8 mouse cellular contexts compared by ENCODE assay signal in genomic region chr19:5913007-5913719, GRCm38 (mm10). TPM values are rescaled to one million over a fixed set of nuclear protein-coding genes. Genes with fewer than 3 reads are reported as not detected.
DNase-seq lines count a peak whose midpoint lies in the region; ATAC-seq and TF ChIP-seq lines count a peak whose summit lies in the region.

Dpf2 (minus strand) TSS chr19:5913010.

- peaks cover 19% of the 10 kb centered on the region for H3K4me1 ChIP-seq in forebrain, postnatal 0 days (ENCODE audit: insufficient read depth)
- H3K4me1 ChIP-seq in hindbrain, embryonic 15.5 days (replicated peaks), result peaks cover 33% of the 10 kb centered on the region
- peaks cover 53% of the 10 kb centered on the region for H3K4me1 ChIP-seq in liver, embryonic 15.5 days (replicated peaks)

- H3K27ac ChIP-seq in forebrain, postnatal 0 days (ENCODE audit: low read depth, low read length), result peak within 1 kb of the TSS; percentile 83
- H3K27ac ChIP-seq in hindbrain, embryonic 15.5 days (replicated peaks), result peak within 1 kb of the TSS; percentile 83
- peak within 1 kb of the TSS; percentile 84 for H3K27ac ChIP-seq in liver, embryonic 15.5 days (replicated peaks)

- H3K27me3 ChIP-seq in forebrain, postnatal 0 days (ENCODE audit: insufficient read depth, low read length), result no peaks in the 10 kb centered on the region
- H3K27me3 ChIP-seq in hindbrain, embryonic 15.5 days, result no peaks in the 10 kb centered on the region
- H3K27me3 ChIP-seq in liver, embryonic 15.5 days, result no peaks in the 10 kb centered on the region

- H3K36me3 ChIP-seq in forebrain, postnatal 0 days (ENCODE audit: insufficient read depth), result peaks cover 10% of the 10 kb centered on the region
- peaks cover 19% of the 10 kb centered on the region for H3K36me3 ChIP-seq in hindbrain, embryonic 15.5 days
- peaks cover 24% of the 10 kb centered on the region for H3K36me3 ChIP-seq in liver, embryonic 15.5 days (replicated peaks)

- no peak for DNase-seq in layer of hippocampus, adult 8-10 months (ENCODE audit: low spot score in 2 of 2)
- no peak for DNase-seq in layer of hippocampus, adult 9-11 months
- no peak for DNase-seq in adrenal gland, adult 8-10 months
- no peak for DNase-seq in forebrain, postnatal 0 days
- DNase-seq in retina, embryonic 14.5 days (ENCODE audit: low spot score), result no peak
- DNase-seq in spleen, postnatal 14 days (ENCODE audit: low spot score in 2 of 2), result no peak

- 0 out of 2 replicates have a peak, but pooled peaks have one; percentile 1 for TF ChIP-seq CTCF in forebrain, postnatal 0 days (IDR thresholded peaks at IDR 0.05; ENCODE audit: low read depth)

- ATAC-seq in forebrain, postnatal 0 days, result no peak
- ATAC-seq in hindbrain, embryonic 15.5 days (ENCODE audit: low FRiP score, low read depth), result peak; percentile 63; the same call in 1 of the 2 replicates
- peak; percentile 47 for ATAC-seq in liver, embryonic 15.5 days (ENCODE audit: insufficient read depth)

- H3K9ac ChIP-seq in forebrain, postnatal 0 days, result peak within 1 kb of the TSS; percentile 77
- peak within 1 kb of the TSS; percentile 93 for H3K9ac ChIP-seq in hindbrain, embryonic 15.5 days
- H3K9ac ChIP-seq in liver, embryonic 15.5 days, result peak within 1 kb of the TSS; percentile 99

- H3K4me3 ChIP-seq in forebrain, postnatal 0 days (ENCODE audit: low read depth, low read length), result peak within 1 kb of the TSS; percentile 93
- peak within 1 kb of the TSS; percentile 94 for H3K4me3 ChIP-seq in hindbrain, embryonic 15.5 days
- H3K4me3 ChIP-seq in liver, embryonic 15.5 days (replicated peaks), result peak within 1 kb of the TSS; percentile 97

- peak within 1 kb of the TSS; percentile 90 for H3K4me2 ChIP-seq in forebrain, postnatal 0 days (ENCODE audit: low read depth)
- H3K4me2 ChIP-seq in hindbrain, embryonic 15.5 days, result peak within 1 kb of the TSS; percentile 91
- peak within 1 kb of the TSS; percentile 87 for H3K4me2 ChIP-seq in liver, embryonic 15.5 days

- WGBS in forebrain, postnatal 0 days, result 21% methylated on average over 13 of the region's 13 CpGs
- 21% methylated on average over 13 of the region's 13 CpGs for WGBS in hindbrain, embryonic 15.5 days
- 4% methylated on average over 13 of the region's 13 CpGs for WGBS in liver, embryonic 15.5 days (ENCODE audit: insufficient replicate concordance)

- no peaks in the 10 kb centered on the region for H3K9me3 ChIP-seq in forebrain, postnatal 0 days (ENCODE audit: low read length)
- no peaks in the 10 kb centered on the region for H3K9me3 ChIP-seq in hindbrain, embryonic 15.5 days
- no peaks in the 10 kb centered on the region for H3K9me3 ChIP-seq in liver, embryonic 15.5 days (replicated peaks)

RNA-seq across cellular contexts. Expression of gene Dpf2, which starts in this region (rescaled TPM):
- 100 to 1,000 TPM in 1 of 4 experiments, 10 to 100 TPM in 3; 89.6 to 135 (median 97.5) TPM for total RNA-seq in layer of hippocampus, adult 8-10 months (2022)
- total RNA-seq in adrenal gland, adult 8-10 months (2022), result 100 to 1,000 TPM in 3 of 4 experiments, 10 to 100 TPM in 1; 93.7 to 147 (median 129) TPM
- total RNA-seq in forebrain, postnatal 0 days (2014; rRNA removed), result 52.8 and 64.5 TPM in 2 replicates
- polyA plus RNA-seq in forebrain, postnatal 0 days (2015; fragmentation: Nextera tagmentation; extraction: Ambion mirVana), result 56.8 and 60.1 TPM in 2 replicates
- polyA plus RNA-seq in hindbrain, embryonic 15.5 days (2015; fragmentation: Nextera tagmentation; extraction: Ambion mirVana), result 111 and 113 TPM in 2 replicates
- 52.7 and 59.4 TPM in 2 replicates for polyA plus RNA-seq in liver, embryonic 15.5 days (2015; fragmentation: Nextera tagmentation; extraction: Ambion mirVana)
